Mouse (Mus musculus) embryonic facial prominence, embryonic 12.5 days (tissue): Measurements from ENCODE around the gene Srpk1. TPM values are rescaled to one million over a fixed set of nuclear protein-coding genes. Genes with fewer than 3 reads are reported as not detected.
A peak's percentile ranks its signal among the peaks of the same experiment; 100 is the strongest.

Experiments
- ATAC-seq: fragments of 200-750 bp; cut with Nextera tagmentation; 2 replicates; pipeline ENCODE4 v1.8.0; 2017; ENCODE audit not compliant: insufficient number of reproducible peaks, insufficient read depth, low FRiP score, low TSS enrichment
- H3K27ac ChIP-seq: fragments of 300-500 bp; sonication (generic); 2 replicates; pipeline ENCODE4 v1.5.1; 2016; ENCODE audit warnings: mild to moderate bottlenecking
- H3K27me3 ChIP-seq: fragments of 300-500 bp; sonication (generic); 2 replicates; pipeline ENCODE4 v1.6.1; 2016; ENCODE audit warnings: mild to moderate bottlenecking, moderate library complexity
- H3K36me3 ChIP-seq: fragments of 300-500 bp; sonication (generic); 2 replicates; pipeline ENCODE4 v1.6.1; 2016; ENCODE audit warnings: mild to moderate bottlenecking
- H3K4me1 ChIP-seq: fragments of 300-500 bp; sonication (generic); 2 replicates; pipeline ENCODE4 v1.6.1; 2016
- H3K4me2 ChIP-seq: fragments of 300-500 bp; sonication (generic); replicated peaks from 2 replicates; pipeline ENCODE4 v1.6.1; 2016; ENCODE audit warnings: mild to moderate bottlenecking, moderate library complexity
- H3K4me3 ChIP-seq: fragments of 300-500 bp; sonication (generic); 2 replicates; pipeline ENCODE4 v1.5.1; 2016; ENCODE audit warnings: mild to moderate bottlenecking
- H3K9ac ChIP-seq: fragments of 300-500 bp; sonication (generic); 2 replicates; pipeline ENCODE4 v1.6.1; 2016; ENCODE audit warnings: mild to moderate bottlenecking, moderate library complexity
- H3K9me3 ChIP-seq: fragments of 300-500 bp; sonication (generic); 2 replicates; pipeline ENCODE4 v1.6.1; 2016; ENCODE audit warnings: mild to moderate bottlenecking, moderate library complexity
- WGBS: fragments of 180-500 bp; shearing (Covaris S2); methylation state at CpG from one replicate; pipeline ENCODE4 v1.1.7; 2016; 5-methylcytosine and 5-hydroxymethylcytosine counted together
- polyA plus RNA-seq: library from polyadenylated mRNA; unstranded; fragments of >200 nt; fragmentation: Nextera tagmentation; extraction: Ambion mirVana; gene quantifications from 2 replicates; pipeline ENCODE4 v1.2.1, GENCODE M21; 2016

Gene Srpk1
- polyA plus RNA-seq, 1 experiment from 2014 or later: 96.2 TPM

DNA sequence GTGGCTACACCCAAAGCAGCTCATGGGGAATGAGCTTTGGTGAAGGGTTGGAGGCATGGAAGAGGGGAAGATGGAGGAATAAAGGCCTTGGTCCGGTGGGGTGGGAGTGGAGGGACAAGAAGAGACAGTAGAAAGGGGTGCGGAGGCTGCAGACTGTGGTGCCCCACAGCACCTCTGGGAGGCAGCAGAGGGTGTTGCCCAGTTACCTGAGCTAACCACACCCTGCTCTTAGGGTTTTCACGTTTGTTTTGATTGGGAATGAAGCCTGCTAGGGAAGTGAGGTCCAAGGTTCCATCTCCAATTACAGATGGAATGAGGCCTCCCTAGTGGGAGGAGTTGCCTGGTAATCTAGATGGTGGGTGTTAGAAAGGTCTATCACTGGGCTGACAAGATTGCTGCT lies 6.6 kb upstream of the Srpk1 start:
- no peaks in the 10 kb centered on the region for H3K4me1 ChIP-seq
- no peaks in the 10 kb centered on the region for H3K36me3 ChIP-seq
- 43% methylated on average over 3 of the region's 3 CpGs for WGBS
- H3K4me3 ChIP-seq: no peak overlapping the region
- H3K27ac ChIP-seq: no peak overlapping the region
- no peak overlapping the region for H3K4me2 ChIP-seq
- no peak for ATAC-seq
- no peaks in the 10 kb centered on the region for H3K27me3 ChIP-seq
- H3K9me3 ChIP-seq: no peaks in the 10 kb centered on the region
- no peak overlapping the region for H3K9ac ChIP-seq

DNA sequence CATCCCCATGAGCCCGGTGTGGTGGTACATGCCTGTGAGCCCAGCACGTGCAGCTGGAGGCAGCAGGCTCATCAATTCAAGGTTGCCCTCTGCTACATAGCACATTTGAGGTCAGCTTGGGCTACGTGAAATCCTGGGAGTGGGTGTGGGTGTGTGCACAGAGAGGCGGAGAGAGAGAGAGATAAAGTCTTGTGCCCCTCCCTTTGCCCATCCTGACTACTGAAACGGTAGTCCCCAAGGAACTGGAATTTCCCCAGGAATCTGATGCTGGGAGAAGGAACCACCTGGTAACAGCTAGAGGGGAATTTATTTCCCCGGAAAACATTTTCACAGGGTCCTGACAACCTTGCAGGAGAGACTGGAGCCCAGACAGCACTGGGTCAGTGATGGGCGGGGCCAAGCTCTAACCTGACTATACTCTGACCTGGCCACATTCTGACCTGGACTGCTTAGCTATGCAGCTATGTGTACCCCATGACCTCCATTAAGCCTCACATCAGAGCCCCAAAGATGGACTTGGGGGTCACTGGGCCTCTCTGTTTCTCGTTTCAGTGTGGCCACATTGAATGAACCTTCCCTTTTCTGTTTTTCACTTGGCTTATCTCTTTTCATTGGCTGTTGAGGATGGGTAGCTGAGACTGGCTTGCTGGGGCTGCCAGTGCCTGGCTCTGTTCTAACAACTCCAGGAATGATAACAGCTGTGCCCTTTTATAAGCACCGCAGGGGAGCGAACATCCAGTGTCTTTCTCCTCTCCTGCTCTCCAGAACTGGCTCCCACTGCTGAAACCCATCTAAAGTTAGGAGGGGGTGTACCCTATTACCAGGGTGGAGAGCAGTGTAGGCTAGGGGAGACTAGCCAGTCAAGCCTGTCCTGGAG lies 6.0 kb upstream of the Srpk1 start:
- Histone ChIP-seq H3K4me2 (no peak overlapping the region), H3K27me3 (no peaks in the 10 kb centered on the region), H3K4me1 (no peaks in the 10 kb centered on the region), H3K4me3 (no peak overlapping the region), H3K9ac (no peak overlapping the region; the same call in 1 of the 2 replicates), H3K9me3 (no peaks in the 10 kb centered on the region), H3K36me3 (no peaks in the 10 kb centered on the region), H3K27ac (no peak overlapping the region)
- no peak for ATAC-seq
- 61% methylated on average over 10 of the region's 10 CpGs for WGBS

DNA sequence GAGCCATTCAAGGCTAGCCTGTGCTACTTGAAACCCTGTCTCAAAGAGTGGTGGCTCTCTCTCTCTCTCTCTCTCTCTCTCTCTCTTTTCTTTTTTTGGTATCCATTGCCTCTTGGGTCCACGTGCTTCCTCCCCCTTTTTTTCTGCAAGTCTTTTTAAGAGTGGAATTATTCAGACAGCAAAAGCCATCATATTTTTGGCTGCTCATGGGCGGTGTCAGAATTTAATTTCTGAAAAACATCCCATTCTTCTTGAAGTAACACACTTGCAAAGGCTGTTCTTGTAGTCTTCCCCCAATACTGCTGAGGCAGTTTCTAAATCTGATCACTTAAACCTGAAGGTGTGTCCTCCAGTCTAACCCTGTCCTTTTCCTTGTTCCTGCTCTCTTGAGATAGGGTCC lies 4.4 kb upstream of the Srpk1 start:
- Histone ChIP-seq H3K27ac (no peak overlapping the region), H3K4me3 (no peak overlapping the region), H3K36me3 (no peaks in the 10 kb centered on the region), H3K27me3 (no peaks in the 10 kb centered on the region), H3K9ac (no peak overlapping the region), H3K4me1 (no peaks in the 10 kb centered on the region), H3K4me2 (no peak overlapping the region), H3K9me3 (no peaks in the 10 kb centered on the region)
- no peak for ATAC-seq
- WGBS: 86% methylated on average over 2 of the region's 2 CpGs

GRCm38 (mm10) chr17:28625327-28625726 lies 2.8 kb upstream of the Srpk1 start:
- H3K27ac ChIP-seq: no peak overlapping the region
- H3K4me3 ChIP-seq: no peak overlapping the region
- H3K4me1 ChIP-seq: peaks cover 10% of the 10 kb centered on the region
- H3K4me2 ChIP-seq: no peak overlapping the region
- H3K9ac ChIP-seq: no peak overlapping the region
- no peaks in the 10 kb centered on the region for H3K27me3 ChIP-seq
- WGBS: 93% methylated on average over 15 of the region's 15 CpGs
- ATAC-seq: no peak
- 0 out of 2 replicates have a peak, but pooled peaks cover under 1% of the 10 kb centered on the region for H3K36me3 ChIP-seq
- H3K9me3 ChIP-seq: no peaks in the 10 kb centered on the region

- Histone ChIP-seq H3K36me3 (peaks cover 5% of the 10 kb centered on the region), H3K9me3 (no peaks in the 10 kb centered on the region), H3K27me3 (no peaks in the 10 kb centered on the region), H3K4me1 (peaks cover 14% of the 10 kb centered on the region), H3K9ac (no peak overlapping the region), H3K4me3 (no peak overlapping the region), H3K27ac (no peak overlapping the region), H3K4me2 (no peak overlapping the region)
- WGBS: 73% methylated on average over 2 of the region's 2 CpGs
- ATAC-seq: no peak
Observed at GRCm38 (mm10) chr17:28624841-28625240, 2.3 kb upstream of the Srpk1 start.

DNA sequence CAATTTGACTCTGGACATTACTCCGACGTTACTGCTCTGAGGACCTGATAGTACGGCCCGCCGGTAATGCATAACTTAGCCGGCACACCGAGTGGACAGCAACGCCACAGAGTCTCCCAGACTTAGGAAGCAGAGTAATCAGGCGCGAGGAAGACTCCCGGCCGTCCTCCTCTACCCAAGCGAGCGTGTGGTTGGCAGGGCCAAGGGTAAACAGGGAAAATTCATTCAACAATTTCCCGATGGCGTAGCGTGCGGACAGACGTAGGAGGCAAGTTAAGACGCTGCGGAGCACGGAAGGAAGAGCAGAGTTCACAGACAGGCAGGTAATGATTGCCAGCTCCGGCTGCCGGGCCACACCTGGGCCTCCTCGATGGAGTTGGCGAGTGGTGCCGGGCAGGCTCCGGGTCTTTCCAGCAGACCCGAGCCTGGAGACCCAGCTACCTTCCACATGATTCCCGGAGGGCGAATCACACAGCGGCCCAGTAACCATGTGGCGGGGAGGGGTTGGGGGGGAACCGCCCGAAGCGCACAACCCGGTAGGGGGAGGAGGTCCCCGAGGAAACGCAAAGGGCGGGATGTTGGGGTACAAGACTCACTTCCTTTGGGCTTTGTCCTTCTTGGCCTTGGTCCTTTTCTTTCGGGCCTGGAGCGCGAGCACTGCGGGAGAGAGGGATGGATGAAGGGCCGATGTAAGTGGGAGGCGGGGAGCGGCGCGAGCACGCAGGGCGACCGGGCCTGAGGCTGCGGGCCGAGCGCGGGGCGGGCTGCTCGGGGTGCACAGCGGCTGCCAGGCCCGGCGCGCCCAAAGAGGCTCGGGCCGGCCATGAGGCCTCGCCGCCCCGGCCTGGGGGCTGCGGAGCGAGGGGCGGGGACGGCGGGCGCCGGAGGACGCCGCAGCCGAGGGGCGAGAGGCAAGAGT lies 869 bp downstream of the Srpk1 start:
- peak; percentile 6 for ATAC-seq
- Histone ChIP-seq H3K27ac (peak overlapping the region; percentile 88), H3K4me1 (peaks cover 17% of the 10 kb centered on the region), H3K4me3 (peak overlapping the region; percentile 87), H3K9me3 (no peaks in the 10 kb centered on the region), H3K36me3 (peaks cover 16% of the 10 kb centered on the region), H3K9ac (peak overlapping the region; percentile 95), H3K27me3 (no peaks in the 10 kb centered on the region), H3K4me2 (peak overlapping the region; percentile 92)
- WGBS: under 1% methylated on average over 68 of the region's 78 CpGs

GRCm38 (mm10) chr17:28618775-28619174 lies 3.7 kb downstream of the Srpk1 start:
- no peak overlapping the region for H3K4me2 ChIP-seq
- H3K27ac ChIP-seq: no peak overlapping the region
- H3K36me3 ChIP-seq: peaks cover 33% of the 10 kb centered on the region
- no peak overlapping the region for H3K9ac ChIP-seq
- no peaks in the 10 kb centered on the region for H3K9me3 ChIP-seq
- 94% methylated on average over 1 of the region's 1 CpGs for WGBS
- ATAC-seq: no peak
- H3K4me3 ChIP-seq: no peak overlapping the region
- H3K27me3 ChIP-seq: no peaks in the 10 kb centered on the region
- peaks cover 17% of the 10 kb centered on the region for H3K4me1 ChIP-seq

DNA sequence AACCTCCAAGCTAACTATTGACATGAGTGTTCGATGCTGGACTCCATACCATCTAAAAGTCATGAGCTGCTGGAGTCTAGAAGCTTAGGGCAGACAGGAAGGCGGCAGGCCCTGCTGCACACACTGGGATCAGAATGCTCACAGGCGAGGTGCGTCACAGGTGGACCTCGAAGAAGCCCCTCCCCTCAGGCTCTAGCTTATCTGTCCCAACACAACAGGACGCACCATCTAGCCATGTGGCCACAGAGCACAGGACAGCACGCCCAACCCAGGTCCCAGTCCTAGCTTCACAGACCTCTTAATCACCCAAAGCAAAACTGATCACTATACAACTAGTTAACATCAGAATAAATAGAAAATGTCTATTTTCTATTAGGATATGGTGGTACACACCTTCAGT lies 4.4 kb downstream of the Srpk1 start:
- ATAC-seq: no peak
- no peak overlapping the region for H3K27ac ChIP-seq
- H3K4me3 ChIP-seq: no peak overlapping the region
- peaks cover 17% of the 10 kb centered on the region for H3K4me1 ChIP-seq
- no peak overlapping the region for H3K4me2 ChIP-seq
- H3K9me3 ChIP-seq: no peaks in the 10 kb centered on the region
- no peaks in the 10 kb centered on the region for H3K27me3 ChIP-seq
- WGBS: 88% methylated on average over 7 of the region's 7 CpGs
- no peak overlapping the region for H3K9ac ChIP-seq
- H3K36me3 ChIP-seq: peaks cover 33% of the 10 kb centered on the region

DNA sequence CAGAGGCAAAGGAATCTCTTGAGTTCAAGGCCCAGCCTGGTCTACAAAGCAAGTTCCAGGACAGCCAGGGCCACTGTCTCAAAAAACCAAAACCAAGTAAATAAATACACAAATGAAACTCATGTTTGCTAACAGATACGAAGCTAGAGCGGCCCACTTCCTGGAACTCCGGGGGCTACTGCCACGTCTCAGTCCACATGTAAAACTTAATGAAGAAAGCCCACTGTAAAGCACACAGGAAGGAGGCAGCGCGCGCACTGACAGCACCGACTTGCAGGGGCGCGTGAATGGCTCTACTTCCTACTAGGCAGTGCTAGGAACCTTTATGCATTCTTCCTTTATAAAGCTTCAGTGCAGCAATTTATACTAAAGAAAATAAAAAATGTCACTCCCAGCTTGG lies 4.9 kb downstream of the Srpk1 start:
- Histone ChIP-seq H3K4me3 (no peak overlapping the region), H3K36me3 (peaks cover 33% of the 10 kb centered on the region), H3K4me2 (no peak overlapping the region), H3K4me1 (peaks cover 17% of the 10 kb centered on the region), H3K27ac (no peak overlapping the region), H3K27me3 (no peaks in the 10 kb centered on the region), H3K9ac (no peak overlapping the region), H3K9me3 (no peaks in the 10 kb centered on the region)
- WGBS: 90% methylated on average over 10 of the region's 10 CpGs
- ATAC-seq: no peak

GRCm38 (mm10) chr17:28615332-28615731 lies 7.2 kb downstream of the Srpk1 start:
- ATAC-seq: no peak
- Histone ChIP-seq H3K9me3 (no peaks in the 10 kb centered on the region), H3K27ac (no peak overlapping the region), H3K27me3 (no peaks in the 10 kb centered on the region), H3K4me2 (no peak overlapping the region), H3K4me1 (peaks cover 7% of the 10 kb centered on the region; the same call in 1 of the 2 replicates), H3K36me3 (peaks cover 33% of the 10 kb centered on the region), H3K4me3 (no peak overlapping the region), H3K9ac (no peak overlapping the region)
- WGBS: 95% methylated on average over 4 of the region's 4 CpGs

DNA sequence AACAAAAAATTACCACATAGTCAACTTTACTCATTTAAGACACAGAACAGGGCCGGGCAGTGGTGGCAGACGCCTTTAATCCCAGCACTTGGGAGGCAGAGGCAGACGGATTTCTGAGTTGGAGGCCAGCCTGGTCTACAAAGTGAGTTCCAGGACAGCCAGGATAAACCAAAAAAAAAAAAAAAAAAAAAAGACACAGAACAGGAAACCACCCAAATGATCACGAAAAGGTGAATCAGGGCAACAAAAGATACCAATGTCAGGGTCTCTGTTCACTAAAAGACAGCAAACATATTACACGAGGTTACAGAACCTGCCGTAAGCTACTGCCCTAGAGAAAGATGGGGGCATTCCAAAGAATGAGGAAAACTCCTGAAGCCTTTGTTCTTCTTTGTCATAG lies 9.4 kb downstream of the Srpk1 start:
- H3K27ac ChIP-seq: no peak overlapping the region
- no peak for ATAC-seq
- no peaks in the 10 kb centered on the region for H3K27me3 ChIP-seq
- H3K9me3 ChIP-seq: no peaks in the 10 kb centered on the region
- 89% methylated on average over 6 of the region's 6 CpGs for WGBS
- no peak overlapping the region for H3K9ac ChIP-seq
- H3K4me3 ChIP-seq: no peak overlapping the region
- no peaks in the 10 kb centered on the region for H3K4me1 ChIP-seq
- H3K36me3 ChIP-seq: peaks cover 22% of the 10 kb centered on the region
- H3K4me2 ChIP-seq: no peak overlapping the region

- Histone ChIP-seq H3K9ac (no peak overlapping the region), H3K27ac (no peak overlapping the region), H3K27me3 (no peaks in the 10 kb centered on the region), H3K4me3 (no peak overlapping the region), H3K4me2 (no peak overlapping the region), H3K4me1 (no peaks in the 10 kb centered on the region), H3K9me3 (no peaks in the 10 kb centered on the region), H3K36me3 (peaks cover 27% of the 10 kb centered on the region)
- WGBS: 87% methylated on average over 2 of the region's 2 CpGs
- no peak for ATAC-seq
Observed at GRCm38 (mm10) chr17:28612603-28613002, 9.9 kb downstream of the Srpk1 start.
